Mouse (Mus musculus): Measurements from ENCODE around the gene Fancl.
A peak's percentile ranks its signal among the peaks of the same experiment; 100 is the strongest.
"Not testable (repeated sequence)": the region's sequence is repeated elsewhere in the genome, so short reads cannot be mapped to it uniquely, and the experiment has no call there.

Gene Fancl

DNA sequence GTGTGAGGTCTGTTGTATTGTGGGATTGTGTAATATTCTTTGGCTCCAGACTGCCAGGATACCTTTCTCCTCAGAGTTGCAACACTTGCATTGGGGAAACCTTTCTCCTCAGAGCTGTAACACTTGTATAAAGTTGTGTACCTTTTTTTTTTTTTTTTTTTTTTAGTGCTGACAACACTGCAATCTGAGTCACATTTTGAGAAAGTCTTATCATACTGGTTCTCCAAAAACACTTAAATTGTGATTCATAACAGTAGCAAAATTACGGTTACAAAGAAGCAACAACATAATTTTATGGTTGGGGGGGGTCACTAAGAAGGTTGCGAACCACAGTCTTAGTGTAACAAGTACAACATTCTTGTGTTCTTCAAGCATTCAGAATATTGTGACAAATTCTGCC is at the start of gene Fancl:
Gene Fancl (plus strand): TSS at position 165 of the 400 bp plus-strand sequence.
- H3K36me3 ChIP-seq (ENCODE audit: control insufficient read depth, insufficient read depth, low read length, poor library complexity, severe bottlenecking) = no peaks in the 10 kb centered on the region
- H3K27me3 ChIP-seq (ENCODE audit: control insufficient read depth, insufficient read depth, low read length, poor library complexity, severe bottlenecking) = no peaks in the 10 kb centered on the region
- DNase-seq (ENCODE audit: low read depth, low spot score) = no peak

DNA sequence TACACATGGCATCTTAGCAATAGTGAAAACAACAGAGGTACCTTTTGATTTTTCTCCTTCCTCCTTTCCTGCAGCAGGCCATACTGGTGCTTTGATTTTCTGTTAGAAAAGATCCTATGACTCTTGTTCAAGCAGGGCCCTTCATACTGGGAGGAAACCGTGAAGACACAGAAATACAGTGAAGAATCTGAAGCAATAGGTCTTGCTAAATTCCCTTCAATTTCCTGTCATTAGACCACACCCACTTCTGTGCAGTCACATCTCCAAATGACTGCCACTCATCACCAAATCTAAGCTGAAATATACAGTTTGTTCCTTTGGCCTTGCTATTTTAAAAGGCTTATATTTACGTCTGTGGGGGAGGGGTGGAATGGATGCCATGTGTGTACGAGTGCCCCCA is 49.1 kb upstream of the Fancl start:
- no peaks in the 10 kb centered on the region for H3K27me3 ChIP-seq (ENCODE audit: control insufficient read depth, insufficient read depth, low read length, poor library complexity, severe bottlenecking)
- no peak for DNase-seq (ENCODE audit: low read depth, low spot score)
- no peaks in the 10 kb centered on the region for H3K36me3 ChIP-seq (ENCODE audit: control insufficient read depth, insufficient read depth, low read length, poor library complexity, severe bottlenecking)

DNA sequence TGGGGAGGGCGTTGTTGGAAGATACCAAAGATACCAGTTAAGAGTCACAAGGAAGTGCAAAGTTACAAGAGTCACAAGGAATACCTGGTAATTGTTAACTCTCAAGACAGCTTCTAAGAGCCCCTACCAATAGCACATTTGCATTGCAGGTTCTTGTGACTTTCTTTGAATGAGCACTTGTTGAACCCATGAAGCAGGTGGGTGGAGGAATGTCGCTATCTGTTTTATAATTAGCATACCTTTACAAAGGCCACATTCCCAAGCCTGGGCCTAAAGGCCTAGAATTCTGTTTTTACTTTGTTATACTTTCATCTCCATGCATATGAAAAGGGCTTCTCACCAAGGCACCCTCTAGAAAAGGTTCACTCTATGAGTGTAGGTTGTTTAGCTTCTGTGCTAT is 15.8 kb upstream of the Fancl start:
- not testable (repeated sequence) for H3K36me3 ChIP-seq (ENCODE audit: control insufficient read depth, insufficient read depth, low read length, poor library complexity, severe bottlenecking); DNase-seq (ENCODE audit: low read depth, low spot score); H3K27me3 ChIP-seq (ENCODE audit: control insufficient read depth, insufficient read depth, low read length, poor library complexity, severe bottlenecking)

DNA sequence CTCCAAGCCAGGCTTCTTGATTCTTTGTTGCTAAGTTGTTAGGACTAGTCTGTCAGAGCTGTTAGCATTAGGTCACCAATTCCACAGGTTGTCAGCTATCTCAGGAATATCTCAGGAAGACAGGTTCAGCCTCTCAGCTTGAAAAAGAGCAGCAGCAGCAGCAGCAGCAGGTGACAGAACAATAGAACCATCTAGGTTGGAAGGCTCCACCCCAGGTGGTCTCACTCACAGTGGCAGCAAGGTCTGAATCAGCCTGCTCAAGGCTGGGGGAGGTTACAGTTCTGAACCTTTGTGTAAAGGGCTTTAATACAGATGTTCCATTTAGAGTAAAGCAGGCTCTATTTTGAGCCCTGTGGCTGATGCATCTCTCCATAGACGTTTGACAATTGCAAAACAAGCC is 14.0 kb upstream of the Fancl start:
- H3K27me3 ChIP-seq (ENCODE audit: control insufficient read depth, insufficient read depth, low read length, poor library complexity, severe bottlenecking); DNase-seq (ENCODE audit: low read depth, low spot score); H3K36me3 ChIP-seq (ENCODE audit: control insufficient read depth, insufficient read depth, low read length, poor library complexity, severe bottlenecking): not testable (repeated sequence)

DNA sequence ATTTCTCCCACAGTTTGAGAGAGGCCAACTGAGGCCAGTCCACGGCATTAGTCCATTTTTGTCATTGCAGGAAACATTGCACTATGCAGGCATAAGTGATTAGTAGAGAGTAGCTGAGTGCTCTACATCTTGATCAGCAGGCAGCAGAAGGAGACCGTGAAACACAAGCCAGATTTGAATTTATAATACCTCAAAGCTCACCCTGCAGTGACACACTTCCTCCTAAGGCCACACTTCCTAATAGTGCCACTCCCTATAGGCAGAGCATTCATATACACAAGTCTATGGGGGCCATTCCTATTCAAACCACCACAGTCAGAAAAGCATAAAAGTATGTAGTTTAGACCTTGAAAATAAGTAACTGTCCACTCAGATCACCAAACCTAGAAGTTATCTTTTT is 11.8 kb upstream of the Fancl start:
- Histone ChIP-seq H3K36me3 (ENCODE audit: control insufficient read depth, insufficient read depth, low read length, poor library complexity, severe bottlenecking) (no peaks in the 10 kb centered on the region), H3K27me3 (ENCODE audit: control insufficient read depth, insufficient read depth, low read length, poor library complexity, severe bottlenecking) (no peaks in the 10 kb centered on the region)
- peak; percentile 19 for DNase-seq (ENCODE audit: low read depth, low spot score)

DNA sequence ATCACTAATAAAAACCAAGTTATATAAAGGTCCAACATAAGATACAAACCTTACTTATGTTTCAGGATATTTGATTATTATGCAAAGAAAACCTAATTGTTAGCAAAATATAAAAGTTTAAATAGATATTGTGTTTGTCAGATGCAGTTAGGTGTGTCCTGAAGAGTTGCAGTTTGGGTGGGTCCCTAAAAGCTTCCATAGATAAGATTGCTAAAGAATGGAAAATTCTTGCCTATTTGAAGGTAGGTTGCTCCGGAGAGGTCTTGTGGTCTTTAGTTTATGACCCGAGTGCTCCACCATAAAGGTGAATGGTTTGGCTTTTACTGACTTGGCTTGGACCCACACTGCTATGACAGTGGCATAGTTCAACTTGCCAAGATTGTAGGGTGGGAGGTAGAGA is 7.9 kb upstream of the Fancl start:
- no peak for DNase-seq (ENCODE audit: low read depth, low spot score)
- Histone ChIP-seq H3K27me3 (ENCODE audit: control insufficient read depth, insufficient read depth, low read length, poor library complexity, severe bottlenecking) (no peaks in the 10 kb centered on the region), H3K36me3 (ENCODE audit: control insufficient read depth, insufficient read depth, low read length, poor library complexity, severe bottlenecking) (no peaks in the 10 kb centered on the region)

DNA sequence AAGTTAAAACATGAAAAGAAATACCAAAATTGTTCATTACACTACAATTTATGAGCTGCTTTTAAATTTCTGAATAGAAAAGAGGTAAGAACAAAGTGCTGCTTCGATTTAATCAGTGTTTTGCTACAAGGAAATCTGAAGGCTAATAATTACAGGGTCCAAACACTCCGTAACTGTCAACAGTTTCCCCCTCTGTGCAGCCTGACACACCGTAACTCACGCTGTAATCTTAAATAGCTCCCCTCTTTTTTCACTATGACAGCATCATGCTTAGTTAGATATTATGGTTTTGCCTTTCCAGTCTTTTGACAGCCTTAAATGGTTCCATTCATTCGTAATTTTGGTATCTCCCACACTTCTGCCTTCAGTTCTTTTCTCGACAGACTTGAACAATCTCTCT is 4.4 kb upstream of the Fancl start:
- DNase-seq (ENCODE audit: low read depth, low spot score) = no peak
- no peaks in the 10 kb centered on the region for H3K36me3 ChIP-seq (ENCODE audit: control insufficient read depth, insufficient read depth, low read length, poor library complexity, severe bottlenecking)
- no peaks in the 10 kb centered on the region for H3K27me3 ChIP-seq (ENCODE audit: control insufficient read depth, insufficient read depth, low read length, poor library complexity, severe bottlenecking)

DNA sequence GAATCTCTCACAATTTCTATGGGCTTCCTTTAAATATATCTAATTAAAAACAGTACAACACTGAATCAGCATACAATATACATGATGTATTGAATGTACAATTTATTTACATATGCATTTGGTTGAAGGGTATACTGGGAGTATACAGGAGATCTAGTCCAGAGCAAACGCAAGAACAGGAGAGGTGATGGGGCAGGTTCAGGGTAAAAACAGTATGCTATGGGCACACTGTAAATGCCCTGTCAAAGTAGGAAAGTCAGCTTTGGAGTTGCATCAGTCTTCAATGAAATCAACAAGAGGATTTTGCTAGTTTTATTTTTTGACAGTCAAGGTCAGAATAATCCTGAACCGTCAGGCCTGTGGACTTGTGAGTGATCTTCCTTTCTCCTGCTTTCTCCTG is 743 bp downstream of the Fancl start:
- Histone ChIP-seq H3K36me3 (ENCODE audit: control insufficient read depth, insufficient read depth, low read length, poor library complexity, severe bottlenecking) (no peaks in the 10 kb centered on the region), H3K27me3 (ENCODE audit: control insufficient read depth, insufficient read depth, low read length, poor library complexity, severe bottlenecking) (no peaks in the 10 kb centered on the region)
- no peak for DNase-seq (ENCODE audit: low read depth, low spot score)

DNA sequence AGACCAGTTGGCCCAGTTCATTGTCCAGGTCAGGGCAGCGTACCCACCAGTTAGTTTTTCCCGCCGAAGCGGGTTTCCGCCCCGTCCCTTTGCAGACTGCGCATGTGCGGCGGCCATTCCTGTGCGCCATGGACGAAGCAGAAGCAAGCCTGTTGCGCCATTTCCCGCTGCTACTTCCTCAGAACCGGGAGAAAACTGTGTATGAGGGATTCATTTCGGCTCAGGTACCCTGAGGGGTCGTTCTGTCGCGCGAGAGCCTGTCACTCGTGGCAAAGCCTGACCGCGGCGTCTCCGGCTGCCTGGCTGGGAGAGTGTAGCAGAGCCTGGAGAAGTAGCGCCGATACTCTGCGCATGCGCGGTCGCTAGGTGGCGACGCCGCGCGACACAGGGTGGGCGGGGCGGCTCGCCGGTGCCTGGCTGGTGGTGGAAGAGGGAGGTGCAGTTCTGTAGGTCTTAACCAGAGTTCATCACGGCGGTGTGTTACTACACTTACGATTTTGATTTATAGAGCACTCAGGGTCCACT is 1.2 kb downstream of the Fancl start:
- no peaks in the 10 kb centered on the region for H3K36me3 ChIP-seq (ENCODE audit: control insufficient read depth, insufficient read depth, low read length, poor library complexity, severe bottlenecking)
- H3K27me3 ChIP-seq (ENCODE audit: control insufficient read depth, insufficient read depth, low read length, poor library complexity, severe bottlenecking) = no peaks in the 10 kb centered on the region
- peak; percentile 97 for DNase-seq (ENCODE audit: low read depth, low spot score)

DNA sequence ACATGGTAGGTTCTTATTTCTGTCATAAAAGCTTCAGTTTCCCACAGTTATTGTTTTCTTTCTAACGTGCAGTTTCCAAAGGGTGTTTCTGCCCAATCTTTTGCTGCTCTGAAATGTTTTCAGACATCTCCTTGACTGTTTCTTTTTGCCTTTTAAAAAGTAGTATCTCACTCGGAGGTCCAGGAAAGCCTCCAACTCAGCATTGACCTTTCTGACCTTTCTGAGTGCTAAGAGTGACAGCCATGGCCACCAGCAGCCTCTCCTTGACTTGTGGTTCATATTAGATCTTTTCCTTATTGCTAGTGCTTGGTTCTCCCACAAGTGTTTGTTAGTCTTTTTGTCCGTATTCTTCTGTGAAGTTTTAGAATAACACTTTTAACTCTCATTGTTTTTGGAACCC is 9.6 kb downstream of the Fancl start:
- no peak for DNase-seq (ENCODE audit: low read depth, low spot score)
- Histone ChIP-seq H3K36me3 (ENCODE audit: control insufficient read depth, insufficient read depth, low read length, poor library complexity, severe bottlenecking) (no peaks in the 10 kb centered on the region), H3K27me3 (ENCODE audit: control insufficient read depth, insufficient read depth, low read length, poor library complexity, severe bottlenecking) (no peaks in the 10 kb centered on the region)

DNA sequence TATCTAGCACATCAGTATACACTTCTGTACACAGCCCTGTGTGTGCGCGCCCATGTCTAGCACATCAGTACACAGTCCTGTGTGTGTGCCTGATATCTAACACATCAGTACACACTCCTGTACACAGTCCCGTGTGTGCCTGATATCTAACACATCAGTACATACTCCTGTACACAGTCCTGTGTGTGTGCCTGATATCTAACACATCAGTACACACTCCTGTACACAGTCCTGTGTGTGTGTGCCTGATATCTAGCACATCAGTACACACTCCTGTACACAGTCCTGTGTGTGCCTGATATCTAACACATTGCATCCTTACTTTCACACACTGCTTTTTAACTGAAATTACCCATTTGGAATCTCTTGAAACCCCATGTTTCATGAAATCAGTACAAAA is 27.0 kb downstream of the Fancl start:
- no peak for DNase-seq (ENCODE audit: low read depth, low spot score)
- Histone ChIP-seq H3K27me3 (ENCODE audit: control insufficient read depth, insufficient read depth, low read length, poor library complexity, severe bottlenecking) (no peaks in the 10 kb centered on the region), H3K36me3 (ENCODE audit: control insufficient read depth, insufficient read depth, low read length, poor library complexity, severe bottlenecking) (0 out of 2 replicates have a peak, but pooled peaks cover 1% of the 10 kb centered on the region)

DNA sequence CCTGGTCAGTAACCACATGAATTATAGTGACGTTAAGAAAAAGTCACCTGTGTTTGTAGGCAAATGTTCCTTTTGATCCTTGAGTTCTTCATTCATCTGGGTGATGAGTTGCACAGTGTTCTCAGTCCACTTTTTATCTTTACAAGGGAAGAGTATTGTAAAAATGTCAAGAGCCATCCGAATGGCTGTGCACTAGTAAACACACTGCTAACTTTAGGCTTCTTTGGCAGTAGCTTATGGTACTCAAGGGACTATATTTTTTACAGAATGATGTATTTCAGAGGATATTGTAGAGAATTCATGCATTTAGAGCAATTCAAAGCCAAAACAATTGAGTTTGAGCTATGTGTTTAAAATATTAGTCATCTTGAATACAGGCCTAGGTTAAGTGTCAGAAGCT is 35.5 kb downstream of the Fancl start:
- H3K27me3 ChIP-seq (ENCODE audit: control insufficient read depth, insufficient read depth, low read length, poor library complexity, severe bottlenecking) = no peaks in the 10 kb centered on the region
- no peak for DNase-seq (ENCODE audit: low read depth, low spot score)
- H3K36me3 ChIP-seq (ENCODE audit: control insufficient read depth, insufficient read depth, low read length, poor library complexity, severe bottlenecking) = peaks cover 2% of the 10 kb centered on the region; the same call in 1 of the 2 replicates

DNA sequence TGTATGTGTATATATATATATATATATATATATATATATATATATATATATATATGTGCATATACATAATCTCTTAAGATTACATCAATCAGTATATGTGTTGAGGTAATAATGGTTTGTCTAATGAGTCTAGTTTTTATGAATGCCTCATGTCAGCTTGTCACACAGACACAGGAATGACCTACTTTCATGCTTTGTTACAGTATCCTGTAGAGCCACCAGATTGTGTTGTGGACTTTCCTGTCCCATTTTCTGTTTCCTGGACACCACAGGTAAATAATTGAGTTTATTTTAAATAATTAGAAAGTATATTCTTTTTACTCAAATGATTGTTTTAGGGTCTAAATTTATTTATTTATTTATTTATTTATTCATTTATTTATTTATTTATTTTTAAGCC is 48.3 kb downstream of the Fancl start:
- no peak for DNase-seq (ENCODE audit: low read depth, low spot score)
- H3K27me3 ChIP-seq (ENCODE audit: control insufficient read depth, insufficient read depth, low read length, poor library complexity, severe bottlenecking) = no peaks in the 10 kb centered on the region
- H3K36me3 ChIP-seq (ENCODE audit: control insufficient read depth, insufficient read depth, low read length, poor library complexity, severe bottlenecking) = no peaks in the 10 kb centered on the region

DNA sequence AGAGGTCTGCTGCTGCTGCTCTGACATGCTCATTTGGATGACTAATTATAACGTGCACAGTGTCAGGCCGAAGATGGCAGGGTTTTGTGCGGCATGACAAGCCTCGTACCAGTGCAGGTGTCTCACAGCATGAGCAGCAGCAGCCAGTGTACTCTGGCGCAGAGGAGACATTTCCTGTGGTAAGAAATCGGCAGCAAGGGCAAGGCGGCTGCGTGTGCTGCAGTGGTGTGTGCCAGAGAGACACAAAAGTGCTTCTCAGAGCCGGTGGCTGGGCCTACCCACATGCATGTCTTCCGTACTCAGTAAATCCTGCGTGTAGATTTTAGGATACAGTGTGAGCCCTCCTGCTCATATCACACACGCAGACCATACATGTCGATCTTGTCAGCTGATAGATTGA is 51.9 kb downstream of the Fancl start:
- peak; percentile 27 for DNase-seq (ENCODE audit: low read depth, low spot score)
- Histone ChIP-seq H3K27me3 (ENCODE audit: control insufficient read depth, insufficient read depth, low read length, poor library complexity, severe bottlenecking) (no peaks in the 10 kb centered on the region), H3K36me3 (ENCODE audit: control insufficient read depth, insufficient read depth, low read length, poor library complexity, severe bottlenecking) (0 out of 2 replicates have a peak, but pooled peaks cover 2% of the 10 kb centered on the region)

DNA sequence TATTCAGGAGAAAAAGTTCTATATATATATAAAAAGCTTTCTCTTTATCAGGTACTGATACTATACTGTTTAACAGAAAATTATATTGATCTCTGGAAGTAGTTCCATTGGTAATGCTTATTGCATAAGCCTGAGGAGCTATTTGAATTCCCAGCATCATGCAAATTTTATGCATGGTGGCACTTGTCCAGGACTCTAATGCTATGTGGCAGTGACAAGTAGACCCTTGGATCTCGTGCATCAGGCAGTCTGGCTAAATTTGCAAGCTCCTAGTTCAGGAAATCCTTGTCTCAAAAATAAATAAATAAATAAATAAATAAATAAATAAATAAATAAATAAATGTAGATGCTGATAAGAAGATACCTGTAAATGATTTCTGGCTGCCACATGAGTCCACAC is 55.2 kb downstream of the Fancl start:
- Histone ChIP-seq H3K27me3 (ENCODE audit: control insufficient read depth, insufficient read depth, low read length, poor library complexity, severe bottlenecking) (no peaks in the 10 kb centered on the region), H3K36me3 (ENCODE audit: control insufficient read depth, insufficient read depth, low read length, poor library complexity, severe bottlenecking) (0 out of 2 replicates have a peak, but pooled peaks cover 2% of the 10 kb centered on the region)
- DNase-seq (ENCODE audit: low read depth, low spot score) = no peak

DNA sequence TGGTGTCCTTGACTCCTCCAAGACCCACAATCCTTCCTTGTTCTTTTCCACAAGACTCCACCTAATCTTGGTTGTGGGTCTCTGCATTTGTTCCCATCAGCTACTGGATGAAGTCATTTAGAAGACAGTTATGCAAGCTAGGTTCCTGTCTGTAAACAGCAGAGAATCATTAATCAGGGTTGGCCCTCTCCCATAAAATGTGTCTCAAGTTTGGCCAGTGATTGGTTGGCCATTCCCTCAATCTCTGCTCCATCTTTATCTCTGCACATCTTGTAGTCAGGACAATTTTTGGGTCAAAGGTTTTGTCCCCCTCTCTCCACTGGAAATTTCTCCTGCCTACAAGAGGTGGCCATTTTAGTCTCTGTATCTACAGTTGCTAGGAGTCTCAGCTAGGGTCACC is 58.4 kb downstream of the Fancl start:
- Histone ChIP-seq H3K36me3 (ENCODE audit: control insufficient read depth, insufficient read depth, low read length, poor library complexity, severe bottlenecking) (0 out of 2 replicates have a peak, but pooled peaks cover 2% of the 10 kb centered on the region), H3K27me3 (ENCODE audit: control insufficient read depth, insufficient read depth, low read length, poor library complexity, severe bottlenecking) (no peaks in the 10 kb centered on the region)

More for the DNA sequence above, 58.4 kb downstream of the Fancl start:
- DNase-seq (ENCODE audit: low read depth, low spot score) = no peak

All from splenic B cell, adult 2 months (primary cell).